Mouse (Mus musculus): Measurements from ENCODE around the gene Usp48.

Usp48 gene

DNA sequence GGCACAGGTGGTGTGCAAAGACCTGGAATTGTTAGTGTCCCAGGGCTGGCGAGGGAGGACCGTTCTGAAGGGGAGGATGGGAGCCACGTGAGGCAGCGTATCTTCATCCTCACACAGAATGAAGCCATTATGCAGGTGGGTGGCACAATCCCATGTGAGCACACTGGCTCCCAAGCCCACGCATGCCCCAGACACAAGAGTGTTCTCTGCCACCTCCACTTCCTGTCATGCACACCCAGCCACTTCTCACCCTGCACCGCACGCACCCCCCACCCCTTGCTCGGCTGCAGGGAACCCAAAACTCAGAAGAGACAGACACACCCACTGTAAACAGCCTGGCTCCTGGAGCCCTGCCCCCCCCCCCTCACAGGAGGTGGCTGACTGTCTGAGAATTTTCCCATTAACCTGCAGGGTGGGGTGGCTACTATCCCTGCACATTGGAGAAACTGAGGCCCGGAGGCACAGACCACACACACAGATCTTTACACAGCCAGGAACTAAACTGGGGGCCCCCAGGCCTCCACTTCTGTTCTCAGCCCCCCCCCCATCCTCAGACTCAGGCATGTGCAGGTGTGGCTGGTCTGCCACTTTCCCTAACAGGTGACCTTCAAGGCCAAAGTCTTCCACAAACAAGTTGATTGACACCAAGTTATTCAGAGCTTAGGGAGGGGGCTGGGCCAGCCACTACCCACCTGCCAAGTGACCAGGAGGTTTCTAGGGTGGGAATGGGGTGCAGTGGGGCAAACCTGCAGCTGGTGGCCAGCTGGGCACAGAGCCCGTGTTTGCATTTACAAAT, 98.8 kb downstream of the Usp48 start:
- no peak for DNase-seq

DNA sequence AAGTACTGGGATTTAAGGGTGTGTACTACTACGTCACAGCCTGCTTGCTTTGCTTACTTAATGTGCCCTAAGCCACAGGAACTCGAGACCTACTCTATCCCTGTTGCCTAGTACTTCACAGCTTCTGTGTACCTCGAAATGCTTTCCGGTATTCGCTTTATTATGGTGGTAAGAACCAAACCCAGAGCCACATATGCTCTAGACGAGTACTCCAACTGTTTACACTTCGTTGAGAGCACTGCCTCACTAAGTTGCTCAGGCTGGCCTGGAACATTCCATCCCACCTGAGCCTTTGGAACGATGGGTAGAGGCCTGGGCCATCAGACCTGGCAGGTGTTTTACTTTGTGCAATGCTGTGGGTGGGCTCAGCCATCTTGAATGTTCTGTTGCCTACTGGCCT, 101.7 kb downstream of the Usp48 start:
- no peak for DNase-seq

DNA sequence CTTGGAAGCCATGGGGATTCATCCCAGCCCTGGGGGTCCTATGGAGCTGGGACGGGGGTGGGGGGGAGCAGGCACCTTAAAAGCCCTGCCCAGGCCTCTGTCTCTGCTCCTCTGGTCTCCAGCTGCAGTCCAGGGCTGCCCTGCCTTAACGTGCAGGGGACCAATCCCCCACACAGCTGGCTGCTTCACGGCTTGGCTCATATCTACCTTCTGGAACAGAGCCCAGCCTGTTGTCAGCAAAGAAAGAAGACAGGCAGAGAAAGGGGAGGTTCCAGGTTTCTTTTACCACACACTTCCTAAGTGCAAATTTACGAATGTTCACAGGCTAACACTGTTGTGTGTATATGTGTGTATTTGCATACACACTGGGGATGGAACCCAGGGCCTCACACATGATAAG, 102.3 kb downstream of the Usp48 start:
- DNase-seq, result no peak

DNA sequence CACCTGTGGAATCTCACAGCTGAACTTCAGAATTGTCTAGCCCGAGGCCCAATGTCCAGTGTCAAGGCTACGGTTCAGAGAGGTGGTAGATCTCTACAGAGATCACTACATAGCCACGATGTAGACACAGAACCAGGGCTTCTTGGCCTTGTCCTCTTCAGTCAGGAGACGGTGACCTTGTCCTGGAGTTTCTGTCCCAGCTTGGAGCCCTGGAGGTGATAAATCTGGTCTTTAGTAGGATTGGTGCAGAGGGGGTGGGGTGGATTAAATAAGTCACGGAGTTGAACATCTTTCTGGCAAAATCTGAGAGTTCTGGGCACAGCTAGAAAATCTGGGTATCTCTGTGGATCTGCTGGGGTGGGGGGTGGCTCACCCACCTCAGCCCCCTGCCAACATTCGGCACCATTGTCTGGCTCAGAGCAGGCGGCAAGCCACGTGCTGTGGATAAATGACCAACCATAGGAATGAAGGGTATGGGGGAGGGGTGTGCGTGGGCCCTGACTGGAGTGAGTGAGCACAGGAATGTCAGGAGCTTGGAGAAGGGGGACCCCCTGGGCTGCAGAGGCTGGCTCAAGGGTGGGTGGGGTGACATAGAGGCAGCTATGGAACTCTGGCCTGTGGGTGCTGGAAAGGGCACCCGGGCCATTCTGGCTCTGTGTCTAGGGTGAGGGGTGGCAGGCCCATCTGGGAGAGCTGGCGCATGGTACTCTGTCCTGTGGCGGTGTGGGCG, 103.8 kb downstream of the Usp48 start:
- peak; percentile 69 to 82 for DNase-seq

DNA sequence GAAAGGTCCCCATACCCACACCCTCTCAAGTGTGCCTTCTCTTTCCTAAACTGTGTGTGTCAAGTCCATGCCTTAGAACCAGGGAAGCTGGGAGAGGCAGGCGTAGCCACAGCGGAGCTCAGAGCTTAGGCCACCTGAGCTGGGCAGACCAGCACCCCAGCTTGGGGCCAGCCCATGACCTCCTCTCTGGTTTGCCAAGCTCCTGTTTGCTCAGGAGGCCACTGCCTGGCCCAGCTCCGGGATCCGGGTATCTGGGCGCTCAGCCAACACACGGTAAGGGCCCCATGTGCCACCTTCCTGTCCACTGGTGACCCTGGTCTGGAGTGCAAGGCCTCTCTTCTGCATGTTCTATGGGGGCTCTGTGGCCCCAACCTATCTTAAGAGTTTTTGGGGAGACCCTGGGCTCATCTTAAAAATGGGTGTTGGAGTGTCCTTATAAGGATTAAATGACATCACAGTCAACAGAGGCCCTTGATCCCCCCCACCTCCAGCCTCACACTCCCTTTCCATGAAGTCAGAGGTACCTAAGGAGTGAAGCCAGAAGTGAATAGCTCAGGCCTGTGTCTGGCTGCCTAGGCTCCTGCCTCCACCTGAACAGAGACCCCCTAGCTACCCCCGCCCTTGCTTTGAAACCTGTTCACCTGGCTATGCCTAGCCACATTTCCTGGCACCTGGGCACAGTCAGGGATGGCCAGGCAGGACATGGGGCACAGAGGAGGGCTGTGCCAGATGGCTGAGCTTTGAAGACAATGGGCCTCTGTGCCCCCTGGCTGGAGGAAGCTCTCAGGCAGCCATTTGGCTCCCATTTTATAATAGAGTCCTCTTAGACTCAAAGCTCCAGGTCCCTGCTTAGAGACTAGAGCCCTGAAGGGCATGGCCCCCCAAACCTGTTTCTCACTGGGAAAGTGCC, 104.8 kb downstream of the Usp48 start:
- DNase-seq, result peak; percentile 67 to 83

DNA sequence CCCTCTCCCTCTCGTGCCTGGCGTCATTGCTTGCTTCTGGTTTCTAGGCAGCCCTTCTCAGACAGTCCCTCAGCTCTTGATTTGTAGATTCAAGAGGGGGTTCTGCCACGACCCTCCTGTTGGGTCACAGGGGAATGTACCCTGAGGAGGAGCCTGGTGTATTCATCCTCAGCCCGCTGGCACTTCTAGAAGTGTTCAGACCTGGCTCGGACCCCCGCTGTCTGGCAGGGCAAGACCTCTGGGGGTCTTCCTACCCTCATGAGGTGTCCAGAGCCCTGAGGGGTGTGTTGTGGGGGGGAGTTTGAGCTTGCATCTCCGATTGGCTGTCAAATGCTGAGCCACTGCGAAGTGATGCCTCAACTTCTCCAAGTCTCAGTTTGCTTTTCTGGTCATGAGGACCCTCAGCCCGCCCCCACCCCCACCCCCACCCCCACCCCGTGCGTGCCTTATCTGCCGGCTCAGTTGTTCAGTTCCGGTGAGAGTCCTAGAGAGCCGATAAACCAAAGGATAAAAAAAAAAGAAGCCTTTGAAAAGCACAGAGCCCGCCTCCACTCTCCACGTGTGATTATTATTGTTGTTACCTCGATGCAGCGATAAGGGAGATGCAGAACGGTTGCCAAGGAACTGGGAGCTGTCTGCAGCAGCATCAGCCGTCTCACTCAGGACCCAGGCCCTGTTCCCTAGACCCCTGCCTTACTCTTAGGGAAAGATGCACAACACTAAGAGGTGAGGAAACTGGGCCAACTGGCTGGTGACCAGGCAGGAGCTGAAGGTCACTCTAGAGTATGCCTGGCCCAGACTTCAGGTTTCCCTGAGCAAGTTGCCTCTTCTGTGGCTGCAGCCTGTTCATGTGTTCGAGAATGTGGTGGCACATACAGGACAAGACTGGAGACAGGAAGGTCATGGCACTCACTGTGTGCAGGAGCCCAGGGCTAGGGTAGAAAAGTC, 106.0 kb downstream of the Usp48 start:
- peak in 1 of 2 experiments; percentile 46 for DNase-seq

DNA sequence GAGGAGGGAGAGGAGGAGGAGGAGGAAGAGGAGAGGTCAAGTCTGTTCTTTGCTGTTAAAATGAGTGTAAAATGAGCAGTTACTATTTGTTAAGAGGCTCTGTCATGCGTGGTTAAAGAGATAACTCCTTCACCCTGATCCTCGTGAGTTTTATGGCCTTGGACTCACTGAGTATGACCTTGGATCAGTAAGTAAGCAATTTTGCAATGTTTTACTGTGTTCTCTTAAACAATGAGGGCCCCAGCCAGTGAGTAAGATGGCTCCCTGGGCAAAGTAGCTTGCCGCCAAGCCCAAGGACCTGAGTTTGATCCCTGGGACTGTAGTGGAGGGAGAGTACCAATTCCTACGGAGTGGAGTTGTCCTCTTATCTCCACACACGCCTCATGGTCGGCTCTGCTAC, 107.4 kb downstream of the Usp48 start:
- no peak for DNase-seq

DNA sequence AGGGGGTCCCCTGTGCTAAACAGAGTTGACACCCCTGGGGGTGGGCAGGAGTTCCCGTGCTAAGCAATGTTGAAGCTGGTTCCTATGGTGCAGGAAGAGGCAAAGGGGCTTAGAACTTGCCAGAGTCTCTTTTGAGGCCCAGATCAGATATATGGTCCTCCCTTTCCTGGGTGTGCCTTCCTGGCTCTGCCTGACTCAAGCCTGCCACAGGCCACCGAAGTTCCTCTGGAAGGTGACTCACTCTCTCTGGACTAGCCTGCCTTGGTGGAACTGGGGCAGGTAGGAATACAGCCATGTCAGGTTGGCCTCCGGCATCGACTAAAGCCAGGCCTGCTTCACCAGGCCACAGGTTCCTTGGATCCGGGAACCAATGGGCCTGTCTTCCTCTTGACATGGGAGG, 109.5 kb downstream of the Usp48 start:
- no peak for DNase-seq

DNA sequence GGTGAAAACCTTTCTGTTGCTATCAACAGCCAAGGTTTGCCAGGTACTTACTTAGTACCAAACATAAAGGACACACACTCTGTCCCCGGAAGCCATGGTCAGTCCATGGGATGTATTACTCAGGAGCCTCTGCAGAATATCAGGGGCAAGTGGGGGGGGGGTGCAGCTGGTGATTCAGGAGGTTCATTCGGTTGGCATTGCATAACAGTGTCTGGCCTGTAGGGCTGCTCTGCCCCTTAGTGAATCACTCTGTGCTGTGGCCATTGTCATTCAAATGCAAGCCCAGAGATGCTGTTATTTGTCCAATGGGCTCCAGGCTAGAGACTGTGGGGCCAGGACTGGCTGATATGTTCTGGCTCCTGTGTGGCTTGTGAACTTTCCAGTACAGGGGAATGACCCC, 111.0 kb downstream of the Usp48 start:
- DNase-seq, result no peak

DNA sequence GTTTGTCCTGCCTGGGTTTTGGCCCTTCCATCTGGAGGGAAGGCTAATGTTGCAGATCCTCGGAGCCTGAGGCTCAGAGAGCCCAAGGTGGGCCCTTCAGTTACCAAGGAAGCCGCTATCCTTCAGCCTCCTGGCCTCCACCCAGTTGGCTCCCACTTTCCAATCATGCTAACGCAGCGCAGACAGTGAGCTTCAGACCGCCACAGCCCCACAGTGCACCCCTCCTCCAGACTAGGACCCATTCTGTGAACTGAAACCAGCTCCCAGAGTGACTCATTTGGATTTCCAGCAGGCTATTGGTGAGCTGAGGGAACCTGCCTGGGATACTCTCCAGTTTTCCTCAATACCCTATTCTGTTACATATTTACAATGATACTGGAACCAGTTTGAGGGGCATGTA, 111.8 kb downstream of the Usp48 start:
- DNase-seq, result no peak

DNA sequence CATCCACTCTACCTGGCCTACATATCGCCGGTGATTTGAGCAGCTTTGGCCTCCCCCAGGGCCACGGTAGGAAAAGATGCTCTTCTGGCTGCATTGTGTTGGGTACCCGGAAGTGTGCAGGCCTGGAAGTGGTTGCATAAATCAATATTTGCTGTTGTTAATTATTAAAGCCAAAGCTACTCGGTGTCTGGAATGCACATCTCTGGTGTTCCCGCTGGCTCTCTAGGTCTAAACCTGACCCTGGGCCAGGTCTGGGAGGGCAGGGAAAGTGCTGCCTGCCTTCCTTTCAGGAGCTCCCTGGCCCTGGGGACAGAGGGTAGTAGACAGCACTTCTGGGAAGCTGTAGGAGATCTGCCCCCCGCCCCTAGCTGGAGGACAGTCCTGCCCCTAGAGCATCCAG, 113.0 kb downstream of the Usp48 start:
- DNase-seq, result peak in 1 of 2 experiments; percentile 39

DNA sequence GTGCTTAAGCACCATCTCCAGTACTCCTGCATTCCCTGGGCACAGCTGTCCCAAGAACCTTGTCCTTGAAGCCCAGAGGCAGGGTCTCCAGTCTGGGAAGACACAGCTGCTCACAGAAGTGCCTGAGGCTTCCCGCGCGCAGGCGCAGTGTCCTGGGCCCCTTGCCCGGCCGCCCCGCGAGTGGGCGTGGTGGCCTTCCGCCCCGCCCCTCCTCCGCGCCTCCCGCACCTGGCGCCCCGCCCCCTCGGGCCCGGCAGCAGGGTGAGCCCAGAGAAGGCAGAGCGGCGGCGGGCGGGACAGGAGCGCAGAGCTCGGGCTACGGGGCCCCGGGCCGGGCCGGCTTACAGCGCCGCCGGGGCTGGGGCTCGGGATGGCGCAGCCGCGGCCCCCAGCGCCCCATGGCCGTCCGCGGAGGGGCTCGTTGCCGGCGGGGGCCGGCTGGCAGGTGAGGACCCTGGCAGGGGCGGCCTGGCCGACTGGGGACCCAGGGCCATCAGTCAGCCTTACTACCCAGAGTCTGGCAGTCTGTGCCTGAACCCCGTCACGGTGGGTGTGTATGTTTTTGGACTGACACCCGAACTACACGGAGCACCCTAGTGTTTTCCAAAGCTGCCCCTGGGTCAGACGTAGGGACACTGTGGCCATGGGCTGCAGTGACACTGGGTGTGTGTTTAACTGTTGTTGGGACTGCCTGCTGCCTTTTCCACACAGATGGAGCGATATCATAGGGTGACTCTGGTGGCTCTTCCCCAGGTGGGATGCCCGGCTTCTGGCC, 113.8 kb downstream of the Usp48 start:
- DNase-seq, result peak; percentile 81 to 91

Measured in kidney, adult 8-10 months (tissue).